Mouse (Mus musculus): ENCODE measurements around the gene Arpp19. TPM values are rescaled to one million over a fixed set of nuclear protein-coding genes. Genes with fewer than 3 reads are reported as not detected.

Gene Arpp19
- total RNA-seq (2017) = 173 to 274 TPM (median 187 TPM) in 3 replicates

DNA sequence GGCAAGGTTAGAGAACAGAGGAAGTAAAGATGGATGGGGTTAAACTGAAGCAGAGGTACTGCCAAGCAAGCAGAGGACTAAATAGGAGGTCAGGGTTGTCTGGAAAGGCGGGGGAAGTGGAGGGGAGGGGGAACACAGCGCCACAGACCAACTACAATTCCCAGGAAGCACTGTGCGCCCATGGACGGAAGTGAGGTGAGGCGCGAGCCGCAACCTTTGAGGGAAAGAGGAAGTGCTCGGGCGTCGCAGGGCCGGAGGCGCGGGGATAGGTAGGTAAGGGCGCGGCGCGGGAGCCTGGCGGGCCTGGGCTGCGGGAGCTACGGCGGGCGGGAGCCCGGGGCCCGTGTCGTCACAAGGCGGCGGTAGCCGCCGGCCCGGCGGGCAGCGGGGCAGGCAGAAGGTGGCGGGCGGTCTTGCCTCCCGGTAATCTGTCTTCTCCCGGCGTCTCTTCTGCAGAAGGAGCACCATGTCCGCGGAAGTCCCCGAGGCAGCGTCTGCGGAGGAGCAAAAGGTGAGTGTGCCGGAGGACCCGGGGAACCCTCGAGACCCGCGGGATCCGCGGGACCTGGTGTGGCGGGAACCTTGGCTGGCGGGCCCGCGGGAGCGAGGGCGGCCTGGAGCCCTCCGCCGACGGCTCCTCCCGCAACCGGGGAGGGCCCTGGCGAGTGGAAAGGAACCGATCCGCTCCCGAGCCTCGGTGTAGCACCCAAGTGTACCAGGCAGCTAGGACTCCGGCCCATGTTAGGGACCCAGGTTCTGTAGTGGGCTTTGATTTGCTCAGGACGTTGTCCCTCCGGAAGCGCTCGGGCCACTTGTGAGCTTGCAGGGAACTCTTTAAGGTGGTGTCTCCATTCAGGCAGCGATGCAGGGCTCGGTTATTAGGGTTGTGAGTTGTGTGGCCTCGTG lies at the start of gene Arpp19:
Gene Arpp19, plus strand, starts transcription at position 164 of the 906 bp plus-strand sequence.
- peak; percentile 93 for ATAC-seq (replicated peaks; ENCODE audit: insufficient number of reproducible peaks, low FRiP score, low TSS enrichment, poor library complexity, severe bottlenecking)

DNA sequence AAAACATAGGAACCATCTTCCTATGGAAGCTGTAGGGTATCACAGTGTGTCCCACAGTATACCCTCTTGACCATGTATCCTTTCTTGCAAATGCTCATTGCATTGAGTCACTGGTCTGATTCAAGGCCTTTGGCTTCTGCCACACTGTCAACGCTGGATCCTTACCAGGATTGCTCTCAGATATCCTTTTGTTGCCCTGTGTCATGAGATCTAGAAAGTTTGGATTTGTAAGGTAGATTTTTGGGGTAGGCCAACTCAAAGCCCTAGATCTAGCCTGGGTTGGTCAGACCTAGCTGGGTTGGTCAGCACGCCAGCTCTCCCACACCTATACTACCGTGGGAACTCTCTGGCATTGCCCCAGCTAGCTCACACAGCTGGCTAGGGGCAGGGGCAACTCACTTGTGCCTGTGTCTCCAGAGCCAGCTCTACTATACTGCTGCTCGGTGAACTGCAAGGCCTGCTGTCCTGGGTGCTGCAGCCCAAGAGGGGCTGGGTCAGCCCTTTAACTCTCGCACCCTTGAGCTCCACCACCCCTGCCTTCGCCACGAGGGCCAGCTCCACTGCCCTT lies 48.4 kb upstream of the Arpp19 start:
- ATAC-seq (replicated peaks; ENCODE audit: insufficient number of reproducible peaks, low FRiP score, low TSS enrichment, poor library complexity, severe bottlenecking) = no peak

DNA sequence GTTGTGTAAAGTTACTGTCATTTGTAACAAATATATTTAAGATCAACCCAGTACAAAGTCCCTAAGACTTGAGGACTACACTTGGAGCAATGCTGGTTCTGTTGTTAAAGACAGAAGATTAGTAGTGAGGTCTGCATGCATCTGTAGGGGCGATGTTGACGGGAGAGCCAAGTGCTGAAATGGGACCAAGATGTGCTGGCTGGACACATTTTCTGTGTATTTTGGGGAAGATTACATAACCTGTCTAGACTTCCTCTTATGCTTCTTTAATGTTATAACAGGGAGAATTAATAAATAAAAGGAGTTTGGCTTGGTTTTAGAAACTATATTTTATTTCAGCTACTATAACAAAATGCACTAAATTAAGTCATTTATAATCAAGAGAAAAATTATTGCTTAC lies 47.4 kb upstream of the Arpp19 start:
- ATAC-seq (replicated peaks; ENCODE audit: insufficient number of reproducible peaks, low FRiP score, low TSS enrichment, poor library complexity, severe bottlenecking) = no peak

DNA sequence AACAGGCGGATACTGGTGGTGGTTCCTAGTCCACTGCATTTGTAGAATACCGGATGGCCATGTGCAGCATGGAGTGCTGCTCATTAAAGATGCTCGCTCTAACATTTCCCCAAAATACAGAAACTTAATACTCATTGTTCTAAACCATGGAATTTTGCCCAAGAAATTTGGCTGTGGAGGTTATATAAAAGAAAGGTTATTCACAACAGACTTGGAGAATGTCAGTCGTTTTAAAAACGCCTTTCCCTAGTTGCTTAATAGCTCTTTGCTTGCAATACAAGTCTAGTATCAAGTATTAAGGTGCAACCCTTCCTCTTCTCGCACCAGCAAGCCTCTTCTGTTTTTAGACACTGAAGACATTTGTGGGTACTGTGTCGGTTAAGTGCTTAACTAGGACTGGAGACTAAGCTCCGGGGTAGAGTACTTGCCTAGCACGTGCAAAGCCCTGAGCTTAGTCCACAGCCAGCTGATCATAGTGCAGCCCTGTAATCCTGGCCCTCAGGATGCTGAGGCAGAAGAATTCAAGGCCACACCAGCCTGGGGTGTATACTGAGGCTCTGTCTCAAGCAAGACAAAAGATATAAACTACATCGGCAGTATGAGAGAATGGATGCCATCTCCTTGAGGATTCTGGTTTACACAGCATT lies 42.7 kb upstream of the Arpp19 start:
- no peak for ATAC-seq (replicated peaks; ENCODE audit: insufficient number of reproducible peaks, low FRiP score, low TSS enrichment, poor library complexity, severe bottlenecking)

DNA sequence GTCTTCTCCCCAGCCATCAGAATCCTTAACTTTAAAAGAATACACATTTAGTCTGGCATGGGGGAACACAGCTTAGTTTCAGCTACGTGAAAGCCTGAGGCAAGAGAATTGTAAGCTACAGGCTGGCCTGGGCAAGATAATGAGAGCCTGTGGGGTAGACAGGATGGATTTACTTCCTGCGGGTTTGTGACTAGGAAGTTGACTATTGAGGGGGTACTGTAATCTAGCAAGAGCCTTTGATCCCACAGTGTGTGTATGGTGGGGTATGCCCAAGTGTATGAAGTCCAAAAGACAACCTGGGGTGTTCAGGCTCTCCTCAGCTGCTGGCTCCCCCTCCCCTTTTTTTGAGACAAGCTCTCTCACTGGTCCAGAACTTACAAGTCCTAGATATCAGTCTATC lies 41.1 kb upstream of the Arpp19 start:
- ATAC-seq (replicated peaks; ENCODE audit: insufficient number of reproducible peaks, low FRiP score, low TSS enrichment, poor library complexity, severe bottlenecking) = no peak

DNA sequence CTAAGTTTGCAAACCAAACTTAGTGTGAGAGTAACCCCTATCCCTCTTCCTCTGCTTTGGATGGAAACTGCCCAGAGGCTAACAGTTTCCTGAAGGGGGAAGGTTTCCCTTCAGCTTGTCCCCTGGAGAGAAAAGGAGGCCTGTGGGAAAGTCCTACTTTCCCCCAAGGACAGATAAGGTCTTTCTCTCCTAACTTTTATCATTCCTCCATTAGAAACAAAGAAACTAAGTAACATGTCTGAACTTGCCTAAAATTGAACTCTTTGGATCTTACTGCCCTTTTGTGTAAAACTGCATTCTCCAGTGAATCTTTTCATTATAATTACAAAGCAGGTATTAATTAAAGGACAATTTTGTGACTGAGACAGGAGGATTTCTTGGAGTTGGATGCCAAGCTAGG lies 39.4 kb upstream of the Arpp19 start:
- ATAC-seq (replicated peaks; ENCODE audit: insufficient number of reproducible peaks, low FRiP score, low TSS enrichment, poor library complexity, severe bottlenecking) = no peak

DNA sequence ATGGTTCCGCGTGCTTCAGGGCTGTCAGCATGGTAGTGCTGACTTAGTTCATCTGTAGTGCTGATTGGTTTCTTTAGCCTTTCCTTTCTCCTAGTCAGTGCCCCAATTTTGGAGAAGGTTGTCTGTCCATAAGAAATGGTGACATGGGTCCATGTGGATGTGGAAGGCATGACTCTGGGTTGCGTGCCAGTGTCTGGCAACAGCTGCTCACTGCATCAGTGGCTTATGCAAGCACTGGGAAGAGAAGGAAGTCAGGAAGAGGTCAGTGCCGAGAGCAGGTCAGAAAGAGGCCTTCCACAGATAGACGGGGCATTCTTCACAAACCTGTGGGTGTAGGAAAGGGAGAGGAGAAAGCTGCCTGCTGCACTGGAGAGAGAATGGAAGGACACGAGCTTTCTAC lies 36.4 kb upstream of the Arpp19 start:
- ATAC-seq (replicated peaks; ENCODE audit: insufficient number of reproducible peaks, low FRiP score, low TSS enrichment, poor library complexity, severe bottlenecking) = no peak

DNA sequence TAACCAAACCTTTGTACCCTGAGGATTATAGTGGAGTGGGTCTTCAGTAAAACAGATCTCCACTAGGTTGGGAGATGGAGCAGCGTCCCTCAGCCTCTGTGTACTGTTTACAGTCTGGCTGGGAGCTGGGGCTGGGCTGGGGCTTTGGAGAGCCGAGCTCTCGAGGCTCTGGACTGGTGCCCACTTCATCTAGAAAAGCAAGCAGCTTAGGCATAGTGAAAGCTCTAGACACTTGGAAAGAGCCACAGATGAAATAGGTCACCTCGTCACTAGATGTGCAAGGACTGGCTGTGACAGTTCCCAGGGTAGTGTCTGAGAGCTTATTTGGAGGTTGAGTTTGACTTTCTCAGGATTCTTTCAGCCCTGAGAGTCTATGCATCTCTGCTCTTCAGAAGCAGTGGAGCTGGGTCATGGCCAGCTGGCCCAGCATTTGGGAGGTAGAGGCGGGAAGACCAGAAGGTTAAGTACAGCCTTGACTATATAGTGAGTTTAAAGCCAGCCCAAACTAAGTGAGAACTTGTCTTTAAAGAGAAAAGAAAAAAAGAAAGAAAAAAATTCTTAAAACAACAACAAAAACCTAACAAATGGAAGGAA lies 35.7 kb upstream of the Arpp19 start:
- ATAC-seq (replicated peaks; ENCODE audit: insufficient number of reproducible peaks, low FRiP score, low TSS enrichment, poor library complexity, severe bottlenecking) = no peak

DNA sequence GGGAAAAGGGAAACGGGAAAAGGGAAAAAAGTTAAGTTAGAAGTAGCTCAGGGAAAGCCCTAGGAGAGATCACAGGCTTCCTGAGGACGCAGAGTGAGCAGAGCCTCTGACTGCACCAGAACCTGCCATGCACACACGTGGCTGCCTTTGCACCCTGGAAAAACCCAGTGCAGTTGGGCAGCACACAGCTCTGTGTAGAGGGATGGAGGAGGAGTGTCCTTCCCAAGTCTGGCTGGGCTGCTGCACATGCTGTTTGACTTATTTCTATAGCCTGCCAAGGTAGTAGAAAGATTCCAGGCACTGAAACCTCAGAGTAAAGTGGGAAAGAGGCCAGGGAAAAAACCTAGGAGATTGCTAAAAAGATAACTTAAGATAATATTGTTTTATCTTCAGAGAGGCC lies 35.2 kb upstream of the Arpp19 start:
- ATAC-seq (replicated peaks; ENCODE audit: insufficient number of reproducible peaks, low FRiP score, low TSS enrichment, poor library complexity, severe bottlenecking) = no peak

DNA sequence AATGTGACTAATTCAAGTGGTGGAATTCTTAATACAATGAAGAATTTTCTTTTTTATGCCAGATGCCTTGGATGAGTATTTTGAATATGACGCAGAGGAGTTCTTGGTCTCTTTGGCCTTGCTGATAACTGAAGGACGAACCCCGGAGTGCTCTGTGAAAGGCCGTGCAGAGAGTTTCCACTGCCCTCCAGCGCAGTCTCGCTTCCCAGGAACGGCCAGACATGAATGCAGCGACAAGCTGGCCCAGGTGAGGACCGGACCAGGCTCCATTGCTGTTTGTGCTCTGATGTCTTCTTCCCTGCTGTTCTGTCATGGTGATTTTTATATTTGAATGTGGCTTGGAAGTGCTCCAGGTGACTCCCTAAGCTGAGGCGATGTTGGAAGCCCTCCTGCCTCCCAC lies 33.2 kb upstream of the Arpp19 start:
- ATAC-seq (replicated peaks; ENCODE audit: insufficient number of reproducible peaks, low FRiP score, low TSS enrichment, poor library complexity, severe bottlenecking) = no peak

DNA sequence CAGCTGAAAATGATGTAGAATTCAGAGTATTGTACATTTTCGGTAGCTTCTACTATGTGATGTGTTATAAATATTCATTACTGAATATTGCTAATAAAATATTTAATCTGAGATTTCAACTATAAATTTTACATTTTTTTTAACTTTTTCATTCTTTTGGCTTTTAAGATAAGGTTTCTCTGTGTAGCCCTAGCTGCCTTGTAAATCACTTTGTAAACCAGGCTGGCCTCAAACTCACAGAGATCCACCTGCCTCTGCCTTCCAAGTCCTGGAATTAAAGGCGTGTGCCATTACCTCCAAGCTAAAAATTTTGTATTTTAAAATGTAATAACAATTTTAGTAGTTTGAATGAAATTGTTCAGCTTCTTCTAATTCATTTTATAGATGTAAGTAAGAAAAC lies 20.8 kb upstream of the Arpp19 start:
- no peak for ATAC-seq (replicated peaks; ENCODE audit: insufficient number of reproducible peaks, low FRiP score, low TSS enrichment, poor library complexity, severe bottlenecking)

DNA sequence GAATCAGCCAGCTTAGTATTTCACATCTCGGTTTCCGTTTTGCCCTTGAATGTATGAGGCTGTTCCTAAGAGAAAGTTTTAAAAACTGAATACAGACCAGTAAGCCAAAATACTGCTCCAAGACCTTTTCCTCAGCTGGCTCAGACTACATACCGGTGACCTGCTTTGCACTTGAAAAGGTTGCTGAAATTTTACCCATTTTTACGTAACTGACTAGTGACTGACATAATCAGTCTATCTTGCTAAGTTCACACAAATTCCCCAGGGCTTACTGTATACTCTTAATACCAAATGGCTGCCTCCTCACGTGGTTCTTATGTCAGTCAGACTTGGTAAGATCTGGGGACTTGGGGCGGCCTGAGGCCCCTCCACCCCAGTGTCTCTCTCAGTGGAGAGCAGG lies 18.2 kb upstream of the Arpp19 start:
- ATAC-seq (replicated peaks; ENCODE audit: insufficient number of reproducible peaks, low FRiP score, low TSS enrichment, poor library complexity, severe bottlenecking) = no peak

DNA sequence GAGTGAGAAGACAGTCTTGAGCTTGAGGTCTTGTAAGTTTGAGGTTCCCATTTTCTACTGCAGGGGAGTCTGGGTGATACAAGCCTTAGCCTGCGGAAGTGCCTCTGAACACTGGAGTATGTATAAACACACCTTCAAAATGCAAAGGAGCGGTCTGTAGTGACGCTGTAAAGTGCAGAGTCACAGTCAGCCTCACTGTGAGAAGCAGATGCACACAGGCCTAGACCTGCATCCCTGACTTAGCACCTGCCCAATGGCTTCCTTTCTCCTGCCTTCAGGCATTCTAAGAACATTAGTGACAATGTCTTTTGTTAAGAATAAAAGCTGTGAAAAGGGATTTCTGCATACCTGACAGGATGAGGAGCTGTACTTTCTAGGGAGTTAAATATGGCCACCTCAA lies 17.8 kb upstream of the Arpp19 start:
- ATAC-seq (replicated peaks; ENCODE audit: insufficient number of reproducible peaks, low FRiP score, low TSS enrichment, poor library complexity, severe bottlenecking) = no peak

DNA sequence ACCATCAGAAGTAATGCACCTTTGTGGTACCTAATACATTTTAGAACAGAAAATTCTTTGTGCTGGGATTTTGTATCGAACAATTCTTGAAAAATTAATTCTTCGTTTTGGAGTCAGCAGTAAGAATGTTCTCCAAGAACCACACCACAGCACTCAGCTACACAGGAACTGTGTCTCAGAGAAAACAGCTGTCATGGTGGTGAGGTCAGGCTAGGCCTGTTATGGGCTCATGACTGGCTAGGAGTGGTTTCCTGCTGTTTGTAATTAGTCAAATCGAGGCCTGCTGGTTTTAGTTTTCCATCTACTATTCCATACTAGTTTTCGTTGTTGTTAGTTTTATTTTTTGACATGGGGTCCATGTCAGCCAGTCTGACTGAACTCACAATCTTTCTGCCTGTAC lies 16.9 kb upstream of the Arpp19 start:
- ATAC-seq (replicated peaks; ENCODE audit: insufficient number of reproducible peaks, low FRiP score, low TSS enrichment, poor library complexity, severe bottlenecking) = no peak

DNA sequence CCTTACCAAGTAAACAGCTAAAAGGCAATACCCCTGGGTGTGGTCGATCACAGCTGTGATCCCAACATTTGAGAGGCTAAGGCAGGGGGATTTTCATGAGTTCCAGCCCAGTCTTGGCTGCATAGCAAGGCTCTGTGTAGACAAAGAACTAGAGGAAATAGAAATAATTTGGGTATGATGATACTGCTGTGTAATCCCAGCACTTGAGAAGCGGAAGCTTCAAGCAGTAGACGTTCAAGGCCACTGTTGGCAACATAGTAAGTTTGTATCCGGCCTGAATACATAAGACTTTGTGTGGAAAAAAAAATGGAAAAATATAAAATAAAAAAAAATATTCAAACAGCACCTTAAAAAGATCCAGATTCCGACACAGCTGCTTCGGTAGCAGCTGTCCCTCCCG lies 14.9 kb upstream of the Arpp19 start:
- no peak for ATAC-seq (replicated peaks; ENCODE audit: insufficient number of reproducible peaks, low FRiP score, low TSS enrichment, poor library complexity, severe bottlenecking)

DNA sequence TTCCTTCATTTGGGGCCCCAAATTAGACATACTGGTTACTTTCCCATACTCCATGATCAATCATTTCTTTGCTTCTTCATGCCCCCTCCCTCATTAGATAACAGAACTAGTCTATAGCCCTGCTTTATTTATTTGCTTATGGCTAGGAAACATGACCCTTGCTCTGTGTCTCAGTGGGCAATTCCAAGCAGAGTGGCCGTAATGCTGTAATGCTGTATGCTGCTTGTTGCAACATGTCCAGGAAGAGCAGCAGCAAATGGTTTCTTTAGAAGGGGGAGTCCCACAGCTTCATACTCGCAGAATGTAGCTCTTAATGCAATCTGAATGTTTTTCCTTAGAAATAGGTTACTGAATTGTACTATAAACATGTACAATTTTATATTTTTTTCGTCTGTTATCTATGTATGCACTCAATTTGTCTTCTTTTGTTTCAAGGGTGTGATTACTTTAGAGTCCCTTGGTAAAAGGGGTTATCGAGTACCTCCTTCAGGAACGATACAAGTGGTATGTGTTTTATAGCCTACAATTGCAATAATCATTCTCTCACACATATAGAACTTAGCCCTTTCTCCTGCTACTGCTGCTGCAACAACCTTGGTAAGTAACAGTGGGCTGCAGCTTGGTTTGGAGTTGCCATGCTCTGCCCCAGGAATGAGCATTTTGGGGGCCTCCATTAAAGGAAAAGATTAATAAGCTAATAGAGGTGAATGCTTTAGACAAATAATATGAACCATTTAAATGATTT lies 14.1 kb upstream of the Arpp19 start:
- no peak for ATAC-seq (replicated peaks; ENCODE audit: insufficient number of reproducible peaks, low FRiP score, low TSS enrichment, poor library complexity, severe bottlenecking)

DNA sequence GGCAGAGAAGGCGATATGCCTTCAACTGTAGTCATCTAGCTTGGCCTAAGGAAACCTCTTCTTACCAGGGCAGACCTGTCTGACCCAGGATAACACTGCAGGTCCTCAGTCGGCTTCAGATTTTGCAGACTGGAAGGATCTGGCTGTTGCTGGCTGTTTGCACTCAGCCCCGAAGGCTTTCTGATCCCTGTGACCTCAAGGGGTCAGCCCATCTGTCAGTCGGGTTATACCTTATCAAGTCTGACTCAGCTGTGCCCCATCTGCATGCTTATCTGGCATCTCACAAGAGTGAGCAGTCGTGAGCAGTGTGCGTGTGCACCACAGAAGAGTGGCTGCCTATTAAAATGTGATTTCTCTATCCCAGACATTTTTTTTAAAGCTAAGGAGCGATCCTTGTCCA lies 13.3 kb upstream of the Arpp19 start:
- ATAC-seq (replicated peaks; ENCODE audit: insufficient number of reproducible peaks, low FRiP score, low TSS enrichment, poor library complexity, severe bottlenecking) = no peak

DNA sequence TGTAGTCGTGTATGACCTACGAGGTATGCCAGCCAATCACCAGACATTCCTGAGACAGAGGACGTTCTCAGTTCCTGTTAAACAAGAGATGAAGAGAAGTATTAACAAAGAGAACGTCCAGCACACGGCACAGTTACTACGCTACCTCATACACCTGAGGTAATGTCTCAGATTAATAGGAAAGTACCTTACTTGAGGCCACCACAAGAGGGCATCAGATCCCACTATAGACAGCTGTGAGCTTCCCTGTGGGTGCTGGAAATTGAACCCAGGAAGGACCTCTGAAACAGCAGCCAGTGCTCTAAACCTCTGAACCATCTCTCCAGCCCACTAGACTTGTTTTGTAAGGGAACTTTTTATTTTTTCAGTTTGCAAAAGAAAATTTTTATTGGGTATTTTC lies 11.7 kb upstream of the Arpp19 start:
- no peak for ATAC-seq (replicated peaks; ENCODE audit: insufficient number of reproducible peaks, low FRiP score, low TSS enrichment, poor library complexity, severe bottlenecking)

DNA sequence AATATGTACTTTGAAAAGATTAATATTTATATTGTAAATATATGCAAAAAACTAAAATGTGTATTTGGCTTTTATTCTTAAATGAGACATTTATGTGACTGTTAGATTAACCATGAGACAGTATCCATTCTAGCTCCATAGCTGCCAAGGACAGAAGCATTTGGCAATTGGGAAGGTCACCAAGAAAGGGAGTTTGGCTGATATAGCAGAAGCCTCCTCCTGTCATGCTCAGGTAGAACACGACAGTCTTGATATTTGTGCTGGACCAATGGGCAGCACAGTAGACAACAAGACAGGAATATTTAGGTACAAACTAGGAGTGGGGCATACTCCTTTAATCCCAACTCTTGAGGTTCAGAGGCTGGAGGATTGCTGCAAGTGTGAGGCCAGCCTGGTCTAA lies 5.0 kb upstream of the Arpp19 start:
- ATAC-seq (replicated peaks; ENCODE audit: insufficient number of reproducible peaks, low FRiP score, low TSS enrichment, poor library complexity, severe bottlenecking) = no peak

Data from monocyte, adult 5-6 weeks (primary cell).